Mouse (Mus musculus) kidney, embryonic 16.5 days (tissue): ENCODE data around the gene Uba2. TPM values are rescaled to one million over a fixed set of nuclear protein-coding genes. Genes with fewer than 3 reads are reported as not detected.

Source experiments
- ATAC-seq: fragments of 200-750 bp; cut with Nextera tagmentation; 2 replicates; pipeline ENCODE4 v1.8.0; 2017; ENCODE audit warnings: moderate TSS enrichment; ENCODE audit not compliant: low FRiP score, low TSS enrichment
- H3K27ac ChIP-seq: fragments of 300-500 bp; sonication (generic); 2 replicates; pipeline ENCODE4 v1.5.1; 2014; ENCODE audit warnings: low read length
- H3K27me3 ChIP-seq: fragments of 300-500 bp; sonication (generic); 2 replicates; pipeline ENCODE4 v1.6.1; 2014; ENCODE audit warnings: low read length, control low read depth, mixed read lengths; ENCODE audit not compliant: insufficient read depth
- H3K36me3 ChIP-seq: fragments of 300-500 bp; sonication (generic); 2 replicates; pipeline ENCODE4 v1.6.1; 2014; ENCODE audit warnings: low read length, control low read depth, mixed read lengths; ENCODE audit not compliant: insufficient read depth
- H3K4me1 ChIP-seq: fragments of 300-500 bp; sonication (generic); 2 replicates; pipeline ENCODE4 v1.6.1; 2014; ENCODE audit warnings: low read length, control low read depth, mixed read lengths; ENCODE audit not compliant: insufficient read depth
- H3K4me2 ChIP-seq: fragments of 300-500 bp; sonication (generic); replicated peaks from 2 replicates; pipeline ENCODE4 v1.6.1; 2014; ENCODE audit warnings: low read depth, low read length
- H3K4me3 ChIP-seq: fragments of 300-500 bp; sonication (generic); 2 replicates; pipeline ENCODE4 v1.5.1; 2014; ENCODE audit warnings: mild to moderate bottlenecking, low read length
- H3K9ac ChIP-seq: fragments of 300-500 bp; sonication (generic); replicated peaks from 2 replicates; pipeline ENCODE4 v1.6.1; 2014; ENCODE audit warnings: low read length
- H3K9me3 ChIP-seq: fragments of 300-500 bp; sonication (generic); 2 replicates; pipeline ENCODE4 v1.6.1; 2016; ENCODE audit warnings: low read length, control low read depth
- WGBS: fragments of 180-500 bp; shearing (Covaris S2); extraction: QIAGEN DNeasy Blood & Tissue Kit; methylation state at CpG from one replicate; pipeline ENCODE4 v1.1.7; 2014; 5-methylcytosine and 5-hydroxymethylcytosine counted together
- polyA plus RNA-seq: library from polyadenylated mRNA; unstranded; fragments of >200 nt; fragmentation: Nextera tagmentation; extraction: Ambion mirVana; gene quantifications from 2 replicates; pipeline ENCODE4 v1.2.1, GENCODE M21; 2015

Uba2 gene
- polyA plus RNA-seq, 1 experiment from 2014 or later, result 212 TPM

DNA sequence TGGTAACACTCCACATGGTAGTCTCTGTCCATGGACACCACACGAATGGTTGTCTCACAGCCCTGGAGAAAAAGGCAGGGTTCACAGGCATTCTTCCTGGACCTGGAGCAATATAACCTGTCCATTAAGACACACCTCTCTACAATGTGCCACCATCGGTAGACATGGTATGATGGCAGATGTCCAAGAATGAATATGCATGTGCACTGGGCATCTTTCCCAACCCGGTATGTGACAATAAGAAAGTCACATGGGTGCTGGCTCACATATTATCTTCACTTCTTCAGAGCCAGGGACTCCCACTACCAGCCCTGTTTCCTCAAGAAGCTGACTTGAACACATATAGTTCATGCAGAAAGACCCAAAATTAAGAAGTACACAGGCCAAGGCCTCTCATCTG, 52.8 kb downstream of the Uba2 start:
- Histone ChIP-seq H3K27me3 (no peaks in the 10 kb centered on the region), H3K4me1 (no peaks in the 10 kb centered on the region), H3K4me2 (no peak overlapping the region), H3K9me3 (no peaks in the 10 kb centered on the region), H3K9ac (no peak overlapping the region), H3K36me3 (peaks cover 55% of the 10 kb centered on the region), H3K27ac (no peak overlapping the region), H3K4me3 (no peak overlapping the region)
- 94% methylated on average over 3 of the region's 3 CpGs for WGBS
- no peak for ATAC-seq

DNA sequence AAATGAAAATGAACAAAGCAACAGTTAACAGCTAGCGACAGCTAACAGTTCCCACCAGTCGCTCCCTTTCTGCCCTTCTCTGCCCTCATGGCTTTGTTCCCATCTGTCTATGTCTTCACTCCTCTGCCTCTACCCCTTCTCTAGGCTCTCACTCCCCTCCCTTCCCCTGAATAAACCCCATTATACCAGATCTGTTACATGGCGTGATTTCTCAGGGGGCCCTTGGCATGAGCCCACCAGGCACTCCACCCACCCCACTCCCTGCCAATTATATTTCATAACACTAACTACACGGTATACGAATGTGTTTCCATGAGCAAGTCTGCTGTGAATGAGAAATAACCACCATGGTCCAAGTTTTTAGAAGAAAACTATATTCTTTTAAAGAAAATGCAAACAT, 60.2 kb downstream of the Uba2 start:
- Histone ChIP-seq H3K36me3 (peaks cover 55% of the 10 kb centered on the region), H3K27me3 (no peaks in the 10 kb centered on the region), H3K9ac (no peak overlapping the region), H3K4me1 (no peaks in the 10 kb centered on the region), H3K4me3 (no peak overlapping the region), H3K9me3 (no peaks in the 10 kb centered on the region), H3K27ac (no peak overlapping the region), H3K4me2 (no peak overlapping the region)
- WGBS, result 88% methylated on average over 5 of the region's 5 CpGs
- ATAC-seq, result no peak

DNA sequence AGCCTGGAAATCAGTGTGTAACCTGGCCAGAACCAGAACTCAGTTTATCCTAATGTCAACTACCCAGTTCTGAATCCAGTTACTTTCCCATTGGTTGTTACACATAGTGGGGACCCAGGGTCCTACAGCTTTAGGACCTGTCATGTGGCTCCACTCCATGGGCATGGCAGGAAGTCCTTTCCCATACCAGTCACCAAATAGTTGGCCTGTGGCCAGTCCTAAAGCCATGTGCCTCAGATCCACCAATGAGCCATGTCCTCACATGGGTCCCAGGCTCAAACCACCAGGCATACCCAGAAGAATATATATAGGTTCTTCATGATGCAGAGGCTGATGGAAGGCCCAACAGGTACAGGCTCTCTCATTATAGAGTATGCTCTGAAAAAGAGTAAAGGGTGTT, 68.1 kb downstream of the Uba2 start:
- Histone ChIP-seq H3K9ac (no peak overlapping the region), H3K27ac (no peak overlapping the region), H3K27me3 (no peaks in the 10 kb centered on the region), H3K4me1 (no peaks in the 10 kb centered on the region), H3K9me3 (peaks cover 9% of the 10 kb centered on the region; the same call in 1 of the 2 replicates), H3K4me2 (no peak overlapping the region), H3K36me3 (no peaks in the 10 kb centered on the region), H3K4me3 (no peak overlapping the region)
- no peak for ATAC-seq

DNA sequence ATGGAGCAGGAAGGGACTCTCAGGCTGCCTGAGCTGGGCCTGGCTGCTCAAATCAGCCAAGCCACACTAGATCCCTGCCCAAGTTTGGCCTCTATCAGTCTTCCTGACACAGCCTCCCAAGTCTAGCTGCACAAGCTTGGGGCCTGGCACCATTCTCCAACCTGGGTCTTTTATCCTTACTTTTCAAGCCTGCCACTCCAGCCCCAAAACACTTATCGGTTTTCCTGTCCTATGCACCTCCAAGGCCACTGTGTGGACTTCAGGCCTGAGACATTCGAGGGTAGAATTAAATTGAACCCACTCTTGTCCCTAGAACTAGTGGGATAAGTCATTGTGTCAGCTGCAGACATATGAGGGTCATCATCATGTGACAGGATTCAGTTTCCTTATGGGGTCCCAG, 69.4 kb downstream of the Uba2 start:
- Histone ChIP-seq H3K4me2 (no peak overlapping the region), H3K27me3 (no peaks in the 10 kb centered on the region), H3K36me3 (no peaks in the 10 kb centered on the region), H3K9me3 (peaks cover 12% of the 10 kb centered on the region), H3K4me1 (no peaks in the 10 kb centered on the region), H3K27ac (no peak overlapping the region), H3K9ac (no peak overlapping the region), H3K4me3 (no peak overlapping the region)
- WGBS, result 73% methylated on average over 2 of the region's 2 CpGs
- ATAC-seq, result no peak

DNA sequence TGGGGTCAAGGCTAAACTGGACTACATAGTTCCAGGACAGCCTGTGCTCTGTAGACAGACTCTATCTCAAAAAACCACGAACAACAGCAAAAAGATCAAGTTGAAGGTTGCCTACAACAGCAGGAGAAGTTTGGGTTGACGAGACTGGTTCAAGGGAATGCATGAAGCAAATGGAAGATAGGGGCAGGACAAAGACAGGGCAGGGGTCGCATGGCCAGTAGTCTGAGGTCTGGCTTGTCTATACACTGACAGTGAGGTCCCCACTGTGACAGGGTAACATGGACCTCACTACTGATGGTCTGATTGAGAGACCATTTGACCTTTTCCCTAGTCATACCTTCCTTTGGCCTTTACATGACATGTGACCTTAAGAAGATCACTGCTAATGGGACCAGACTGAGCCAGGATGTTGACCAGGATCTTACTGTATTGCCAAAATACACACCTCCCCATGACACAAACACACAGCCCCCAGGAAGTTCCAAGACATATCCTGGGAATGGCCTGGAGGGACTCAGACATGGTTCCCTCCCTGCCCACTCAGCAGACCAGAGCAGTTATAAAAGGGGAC, 74.4 kb downstream of the Uba2 start, which contains the start of gene Scgb1b30:
Gene Scgb1b30 (plus strand): TSS at position 521 of the 571 bp plus-strand sequence.
- H3K36me3 ChIP-seq, result no peaks in the 10 kb centered on the region
- H3K27ac ChIP-seq, result no peak within 1 kb of the TSS
- no peak within 1 kb of the TSS for H3K4me3 ChIP-seq
- H3K4me2 ChIP-seq, result no peak within 1 kb of the TSS
- H3K9ac ChIP-seq, result no peak within 1 kb of the TSS
- H3K9me3 ChIP-seq, result peaks cover 15% of the 10 kb centered on the region
- no peak for ATAC-seq
- WGBS, result 84% methylated on average over 3 of the region's 3 CpGs
- H3K4me1 ChIP-seq, result no peaks in the 10 kb centered on the region
- no peaks in the 10 kb centered on the region for H3K27me3 ChIP-seq

Other genes with a start within 250 kb of the Uba2 start
- gene Scgb2b26, start 224.6 kb downstream of the Uba2 start, polyA plus RNA-seq, result not detected in 2 replicates
- gene Scgb2b27, start 155.7 kb downstream of the Uba2 start, polyA plus RNA-seq, result not detected in 2 replicates
- not detected in 2 replicates for gene Scgb1b27, start 148.1 kb downstream of the Uba2 start, polyA plus RNA-seq
- not detected in 2 replicates for gene Scgb1b30, start 74.2 kb downstream of the Uba2 start, polyA plus RNA-seq
- gene Wtip, start 36.3 kb downstream of the Uba2 start, polyA plus RNA-seq, result 6.1 and 7.3 TPM in 2 replicates
- 70.4 and 77.0 TPM in 2 replicates for gene Pdcd2l, start 27.1 kb upstream of the Uba2 start, polyA plus RNA-seq
- gene Gpi1, start 60.7 kb upstream of the Uba2 start, polyA plus RNA-seq, result 424 and 436 TPM in 2 replicates
- 0.45 and 0.51 TPM in 2 replicates for gene Gm6096, start 81.4 kb upstream of the Uba2 start, polyA plus RNA-seq
- gene 4931406P16Rik, start 144.0 kb upstream of the Uba2 start, polyA plus RNA-seq, result 32.3 and 44.1 TPM in 2 replicates
- gene Lsm14a, start 223.7 kb upstream of the Uba2 start, polyA plus RNA-seq, result 90.6 and 92.1 TPM in 2 replicates